Mouse (Mus musculus): ENCODE measurements at regions not wholly inside any gene's neighbourhood (a gene's known extent, or its start where the extent isn't known, plus 50 kb on each side); places are given as distances from the start of the nearest gene placed in this dataset.

DNA sequence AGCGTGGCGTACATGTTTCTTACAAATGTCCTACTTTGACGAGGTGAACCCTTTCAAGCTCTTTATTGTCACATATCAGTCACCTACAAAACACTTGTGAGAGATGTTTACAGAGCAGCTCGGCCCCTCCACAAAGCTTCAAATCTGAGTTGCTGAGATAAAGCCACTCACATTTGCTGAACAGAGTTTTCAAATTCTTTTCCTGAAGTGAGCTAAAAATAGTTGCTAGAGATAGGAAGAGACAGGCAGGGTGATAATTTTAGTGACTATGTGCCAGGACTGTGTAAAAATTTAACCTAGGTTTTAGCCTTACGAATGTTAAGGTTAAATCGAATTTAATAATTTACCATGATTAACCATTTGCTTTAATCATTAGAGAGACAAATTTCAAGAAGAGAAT, 52.3 kb upstream of the Gm47985 start:
- no peak for TF ChIP-seq POLR2A (IDR thresholded peaks at IDR 0.05; ENCODE audit: insufficient read depth, low read depth, low read length)
- TF ChIP-seq CTCF (IDR thresholded peaks at IDR 0.05; ENCODE audit: insufficient read depth, low read depth, low read length), result no peak
